Mouse (Mus musculus): ENCODE data around the gene Arid3a. TPM values are rescaled to one million over a fixed set of nuclear protein-coding genes. Genes with fewer than 3 reads are reported as not detected.
A peak's percentile ranks its signal among the peaks of the same experiment; 100 is the strongest.

Arid3a gene
- total RNA-seq, 1 experiment, result 16.3 TPM

GRCm38 (mm10) chr10:79934272-79934721, 7.5 kb downstream of the Arid3a start:
- peaks cover 0 to 1% of the 10 kb centered on the region in 2 experiments; a peak in 1 of 4 replicates for H3K4me1 ChIP-seq (ENCODE audit: control insufficient read depth in 2 of 2, insufficient read depth in 2 of 2, low read length in 2 of 2, poor library complexity in 1 of 2)
- in situ Hi-C loops (cut with MboI; ENCODE audit: low sequenced_read_pairs in 2 of 2, unreplicated experiment in 2 of 2), result no loop called here
- H3K4me3 ChIP-seq (ENCODE audit: insufficient read depth in 1 of 2, low read depth in 1 of 2, low read length in 2 of 2, poor library complexity in 1 of 2, severe bottlenecking in 1 of 2), result no peak overlapping the region
- no peak overlapping the region for H3K9ac ChIP-seq (ENCODE audit: insufficient read depth, low read depth, low read length, poor library complexity, severe bottlenecking)
- no peaks in the 10 kb centered on the region for H3K36me3 ChIP-seq (ENCODE audit: control insufficient read depth, insufficient read depth, low read length, poor library complexity, severe bottlenecking)
- H3K9me3 ChIP-seq (ENCODE audit: control insufficient read depth, insufficient read depth, low read depth, low read length), result no peaks in the 10 kb centered on the region
- no peak overlapping the region for H3K27ac ChIP-seq (ENCODE audit: insufficient read depth, low read depth, low read length, poor library complexity, severe bottlenecking)
- DNase-seq (ENCODE audit: low read depth, low spot score), result no peak
- no peak for TF ChIP-seq HCFC1 (IDR thresholded peaks at IDR 0.05; ENCODE audit: borderline replicate concordance, insufficient read depth, low read length)
- no peak for TF ChIP-seq CHD2 (IDR thresholded peaks at IDR 0.05; ENCODE audit: low read depth, low read length)
- no peak for TF ChIP-seq ZC3H11A (IDR thresholded peaks at IDR 0.05; ENCODE audit: borderline replicate concordance, low read depth, low read length)
- TF ChIP-seq MAFK (IDR thresholded peaks at IDR 0.05; ENCODE audit: insufficient read depth, low read depth, low read length), result no peak
- no peak for TF ChIP-seq ZNF384 (IDR thresholded peaks at IDR 0.05; ENCODE audit: low read depth, low read length)

GRCm38 (mm10) chr10:79934794-79935569, 8.1 kb downstream of the Arid3a start:
- Histone ChIP-seq H3K4me3 (ENCODE audit: insufficient read depth in 1 of 2, low read depth in 1 of 2, low read length in 2 of 2, poor library complexity in 1 of 2, severe bottlenecking in 1 of 2) (no peak overlapping the region; a peak in 1 of 4 replicates), H3K36me3 (ENCODE audit: control insufficient read depth, insufficient read depth, low read length, poor library complexity, severe bottlenecking) (no peaks in the 10 kb centered on the region), H3K9me3 (ENCODE audit: control insufficient read depth, insufficient read depth, low read depth, low read length) (no peaks in the 10 kb centered on the region), H3K27ac (ENCODE audit: insufficient read depth, low read depth, low read length, poor library complexity, severe bottlenecking) (no peak overlapping the region), H3K4me1 (ENCODE audit: control insufficient read depth in 2 of 2, insufficient read depth in 2 of 2, low read length in 2 of 2, poor library complexity in 1 of 2) (peaks cover 0 to 1% of the 10 kb centered on the region in 2 experiments; a peak in 1 of 4 replicates), H3K9ac (ENCODE audit: insufficient read depth, low read depth, low read length, poor library complexity, severe bottlenecking) (no peak overlapping the region)
- no peak for DNase-seq (ENCODE audit: low read depth, low spot score)
- TF ChIP-seq MAFK (IDR thresholded peaks at IDR 0.05; ENCODE audit: insufficient read depth, low read depth, low read length) (no peak), ZC3H11A (IDR thresholded peaks at IDR 0.05; ENCODE audit: borderline replicate concordance, low read depth, low read length) (no peak), ZNF384 (IDR thresholded peaks at IDR 0.05; ENCODE audit: low read depth, low read length) (no peak), HCFC1 (IDR thresholded peaks at IDR 0.05; ENCODE audit: borderline replicate concordance, insufficient read depth, low read length) (no peak), CHD2 (IDR thresholded peaks at IDR 0.05; ENCODE audit: low read depth, low read length) (no peak)
- in situ Hi-C loops (cut with MboI; ENCODE audit: low sequenced_read_pairs in 2 of 2, unreplicated experiment in 2 of 2), result no loop called here

DNA sequence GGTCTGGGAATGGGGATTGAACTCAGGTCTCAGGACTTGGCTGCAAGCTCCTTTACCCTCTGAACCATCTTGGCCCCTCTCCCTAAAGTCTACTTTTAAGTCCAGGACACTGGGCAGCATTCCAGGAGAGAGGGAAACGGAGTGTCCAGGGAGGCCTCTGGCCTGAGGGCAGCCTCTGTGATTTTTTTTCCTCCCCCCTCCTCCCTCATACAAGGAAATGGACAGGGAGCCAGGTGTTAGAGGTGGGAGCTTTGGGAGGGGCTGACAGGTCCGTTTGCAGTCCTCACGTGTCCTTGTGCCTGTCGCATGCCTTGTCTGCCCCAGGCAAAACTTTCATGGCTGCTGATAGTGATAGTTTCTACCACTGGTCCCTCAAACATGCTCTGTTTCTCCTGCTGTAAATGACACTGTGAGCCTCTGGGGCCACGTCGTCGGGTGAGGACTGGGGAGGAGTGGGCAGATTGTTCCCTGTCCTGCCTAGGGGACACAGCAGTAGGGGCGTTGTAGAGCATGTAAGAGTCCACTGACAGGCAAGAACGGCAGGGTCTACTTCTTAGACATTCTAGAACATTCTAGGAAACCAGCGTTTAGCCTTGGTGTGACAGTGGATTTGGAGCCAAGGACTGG, 9.6 kb downstream of the Arid3a start:
- no peaks in the 10 kb centered on the region for H3K9me3 ChIP-seq (ENCODE audit: control insufficient read depth, insufficient read depth, low read depth, low read length)
- in situ Hi-C loops (cut with MboI; ENCODE audit: low sequenced_read_pairs in 2 of 2, unreplicated experiment in 2 of 2), result no loop called here
- DNase-seq (ENCODE audit: low read depth, low spot score), result no peak
- no peak overlapping the region for H3K27ac ChIP-seq (ENCODE audit: insufficient read depth, low read depth, low read length, poor library complexity, severe bottlenecking)
- no peak overlapping the region for H3K4me3 ChIP-seq (ENCODE audit: insufficient read depth in 1 of 2, low read depth in 1 of 2, low read length in 2 of 2, poor library complexity in 1 of 2, severe bottlenecking in 1 of 2)
- no peak overlapping the region for H3K9ac ChIP-seq (ENCODE audit: insufficient read depth, low read depth, low read length, poor library complexity, severe bottlenecking)
- H3K36me3 ChIP-seq (ENCODE audit: control insufficient read depth, insufficient read depth, low read length, poor library complexity, severe bottlenecking), result no peaks in the 10 kb centered on the region
- peaks cover 0 to 1% of the 10 kb centered on the region in 2 experiments; a peak in 1 of 4 replicates for H3K4me1 ChIP-seq (ENCODE audit: control insufficient read depth in 2 of 2, insufficient read depth in 2 of 2, low read length in 2 of 2, poor library complexity in 1 of 2)
- TF ChIP-seq ZNF384 (IDR thresholded peaks at IDR 0.05; ENCODE audit: low read depth, low read length), result no peak
- TF ChIP-seq MAFK (IDR thresholded peaks at IDR 0.05; ENCODE audit: insufficient read depth, low read depth, low read length), result no peak
- TF ChIP-seq HCFC1 (IDR thresholded peaks at IDR 0.05; ENCODE audit: borderline replicate concordance, insufficient read depth, low read length), result no peak
- no peak for TF ChIP-seq CHD2 (IDR thresholded peaks at IDR 0.05; ENCODE audit: low read depth, low read length)
- TF ChIP-seq ZC3H11A (IDR thresholded peaks at IDR 0.05; ENCODE audit: borderline replicate concordance, low read depth, low read length), result no peak

GRCm38 (mm10) chr10:79936911-79937441, 10.1 kb downstream of the Arid3a start:
- no peak overlapping the region for H3K27ac ChIP-seq (ENCODE audit: insufficient read depth, low read depth, low read length, poor library complexity, severe bottlenecking)
- H3K36me3 ChIP-seq (ENCODE audit: control insufficient read depth, insufficient read depth, low read length, poor library complexity, severe bottlenecking), result no peaks in the 10 kb centered on the region
- no peak overlapping the region for H3K9ac ChIP-seq (ENCODE audit: insufficient read depth, low read depth, low read length, poor library complexity, severe bottlenecking)
- no peak for DNase-seq (ENCODE audit: low read depth, low spot score)
- peak overlapping the region; percentile 24 to 36; a peak in 2 of 4 replicates for H3K4me3 ChIP-seq (ENCODE audit: insufficient read depth in 1 of 2, low read depth in 1 of 2, low read length in 2 of 2, poor library complexity in 1 of 2, severe bottlenecking in 1 of 2)
- H3K4me1 ChIP-seq (ENCODE audit: control insufficient read depth in 2 of 2, insufficient read depth in 2 of 2, low read length in 2 of 2, poor library complexity in 1 of 2), result peaks cover 0 to 1% of the 10 kb centered on the region in 2 experiments; a peak in 1 of 4 replicates
- in situ Hi-C loops (cut with MboI; ENCODE audit: low sequenced_read_pairs in 2 of 2, unreplicated experiment in 2 of 2), result no loop called here
- TF ChIP-seq HCFC1 (IDR thresholded peaks at IDR 0.05; ENCODE audit: borderline replicate concordance, insufficient read depth, low read length) (no peak), ZNF384 (IDR thresholded peaks at IDR 0.05; ENCODE audit: low read depth, low read length) (no peak), CHD2 (IDR thresholded peaks at IDR 0.05; ENCODE audit: low read depth, low read length) (no peak), ZC3H11A (IDR thresholded peaks at IDR 0.05; ENCODE audit: borderline replicate concordance, low read depth, low read length) (no peak), MAFK (IDR thresholded peaks at IDR 0.05; ENCODE audit: insufficient read depth, low read depth, low read length) (no peak)
- H3K9me3 ChIP-seq (ENCODE audit: control insufficient read depth, insufficient read depth, low read depth, low read length), result no peaks in the 10 kb centered on the region
